In genomic region chr11:54102706-54103449, GRCm38 (mm10) we compare ENCODE assay signal across 15 mouse cellular contexts. TPM values are rescaled to one million over a fixed set of nuclear protein-coding genes. Genes with fewer than 3 reads are reported as not detected.
DNase-seq lines count a peak whose midpoint lies in the region; ATAC-seq and TF ChIP-seq lines count a peak whose summit lies in the region.
"Had no signal": no experiment of that assay in that cellular context is flagged by ENCODE, and none has a peak within 500 bp of the region (broad histone marks: within the 10 kb centered on the region; RNA-seq: fewer than 3 reads in every experiment).

No protein-coding gene starts in this region.

- peaks cover 13 to 22% of the 10 kb centered on the region in 2 experiments for H3K4me1 ChIP-seq in MEL (ENCODE audit: control insufficient read depth in 1 of 2, insufficient read depth in 2 of 2, low read length in 2 of 2)
- peaks cover 54% of the 10 kb centered on the region for H3K4me1 ChIP-seq in heart, embryonic 13.5 days
- H3K4me1 ChIP-seq in limb, embryonic 14.5 days (ENCODE audit: control insufficient read depth, insufficient read depth, low read length): peaks cover 36% of the 10 kb centered on the region

- no peak for ATAC-seq in heart, embryonic 13.5 days (ENCODE audit: extremely low read depth, insufficient number of reproducible peaks, low FRiP score, low TSS enrichment)
- no peak for ATAC-seq in limb, embryonic 14.5 days (ENCODE audit: low FRiP score, low read depth)
- ATAC-seq: intestine, embryonic 16.5 days had no signal

- no peaks in the 10 kb centered on the region for H3K9me3 ChIP-seq in MEL (replicated peaks; ENCODE audit: insufficient read depth, low read length)
- no peaks in the 10 kb centered on the region for H3K9me3 ChIP-seq in heart, embryonic 13.5 days
- H3K9me3 ChIP-seq in limb, embryonic 14.5 days (ENCODE audit: control insufficient read depth, low read length): no peaks in the 10 kb centered on the region
- H3K9me3 ChIP-seq: megakaryocyte, embryonic 14.5 days had no signal

- H3K36me3 ChIP-seq in MEL (ENCODE audit: control insufficient read depth in 1 of 2, insufficient read depth in 2 of 2, low read length in 2 of 2): peaks cover 0 to 14% of the 10 kb centered on the region in 2 experiments; a peak in 3 of 4 replicates
- H3K36me3 ChIP-seq in heart, embryonic 13.5 days: peaks cover 10% of the 10 kb centered on the region; the same call in 1 of the 2 replicates
- H3K36me3 ChIP-seq in limb, embryonic 14.5 days (ENCODE audit: control insufficient read depth, insufficient read depth, low read length): peaks cover 6% of the 10 kb centered on the region; the same call in 1 of the 2 replicates

- TF ChIP-seq RAD21 in MEL (IDR thresholded peaks at IDR 0.05; ENCODE audit: low read depth, low read length): no peak

- TF ChIP-seq POLR2A in MEL (IDR thresholded peaks at IDR 0.05; ENCODE audit: control insufficient read depth in 1 of 2, insufficient read depth in 1 of 2, low read depth in 1 of 2, low read length in 2 of 2, poor library complexity in 1 of 2): no peak
- TF ChIP-seq POLR2A in limb, embryonic 14.5 days (IDR thresholded peaks at IDR 0.05; ENCODE audit: borderline replicate concordance, extremely low read depth, insufficient read depth, insufficient read length): no peak

- no peaks in the 10 kb centered on the region for H3K79me2 ChIP-seq in MEL (ENCODE audit: control insufficient read depth, insufficient read depth, low read length, poor library complexity)

- H3K9ac ChIP-seq in MEL (ENCODE audit: control insufficient read depth, low read depth, low read length, poor library complexity, severe bottlenecking): no peak overlapping the region
- H3K9ac ChIP-seq in heart, embryonic 13.5 days: peak overlapping the region; percentile 63
- no peak overlapping the region for H3K9ac ChIP-seq in limb, embryonic 14.5 days (ENCODE audit: low read depth, low read length, severe bottlenecking)
- H3K9ac ChIP-seq: lung, embryonic 14.5 days had no signal

- H3K4me3 ChIP-seq in MEL (ENCODE audit: control insufficient read depth in 1 of 2, insufficient read depth in 1 of 2, low read depth in 2 of 2, low read length in 2 of 2): peak overlapping the region in 1 of 2 experiments; percentile 8; a peak in 1 of 4 replicates
- H3K4me3 ChIP-seq in heart, embryonic 13.5 days: peak overlapping the region; percentile 81
- no peak overlapping the region for H3K4me3 ChIP-seq in limb, embryonic 14.5 days (replicated peaks; ENCODE audit: low read length)
- H3K4me3 ChIP-seq: megakaryocyte, embryonic 14.5 days had no signal

- no peak overlapping the region for H3K27ac ChIP-seq in MEL (ENCODE audit: control insufficient read depth, low read depth, low read length)
- H3K27ac ChIP-seq in heart, embryonic 13.5 days (replicated peaks): peak overlapping the region; percentile 61
- no peak overlapping the region for H3K27ac ChIP-seq in limb, embryonic 14.5 days (replicated peaks; ENCODE audit: low read depth, low read length)

- 0 out of 4 replicates have a peak, but pooled peaks cover 0 to 2% of the 10 kb centered on the region in 2 experiments for H3K27me3 ChIP-seq in MEL (ENCODE audit: control insufficient read depth in 1 of 2, insufficient read depth in 2 of 2, low read length in 2 of 2)
- H3K27me3 ChIP-seq in heart, embryonic 13.5 days (replicated peaks): peaks cover 14% of the 10 kb centered on the region; the same call in 1 of the 2 replicates
- no peaks in the 10 kb centered on the region for H3K27me3 ChIP-seq in limb, embryonic 14.5 days (ENCODE audit: control insufficient read depth, insufficient read depth, low read length)

- peak in 1 of 2 experiments; percentile 25; a peak in 1 of 4 replicates for TF ChIP-seq EP300 in MEL (IDR thresholded peaks at IDR 0.05; ENCODE audit: low read depth in 1 of 2, low read length in 2 of 2)

- no peak for TF ChIP-seq CTCF in MEL (IDR thresholded peaks at IDR 0.05 in 2 of 3, conservative IDR thresholded peaks at IDR 0.05 in 1 of 3; ENCODE audit: control insufficient read depth in 1 of 3, insufficient read depth in 1 of 3, low read depth in 2 of 3, low read length in 3 of 3, poor library complexity in 1 of 3, severe bottlenecking in 1 of 3)

- WGBS in heart, embryonic 13.5 days: 40% methylated on average over 10 of the region's 10 CpGs
- 44% methylated on average over 10 of the region's 10 CpGs for WGBS in limb, embryonic 14.5 days

- peak overlapping the region; percentile 97 for H3K4me2 ChIP-seq in heart, embryonic 13.5 days
- peak overlapping the region; percentile 10; the same call in 1 of the 2 replicates for H3K4me2 ChIP-seq in limb, embryonic 14.5 days (replicated peaks; ENCODE audit: low read depth, low read length, severe bottlenecking)
- H3K4me2 ChIP-seq: lung, embryonic 14.5 days had no signal

- peak; percentile 94 for DNase-seq in heart, adult 11 months
- DNase-seq in heart, adult 8-10 months (ENCODE audit: low spot score): no peak
- DNase-seq in MEL (ENCODE audit: low read depth, low spot score) (peak; percentile 67), adipocyte (ENCODE audit: low spot score) (no peak)
- no peak for DNase-seq in limb, embryonic 14.5 days (ENCODE audit: low spot score)
- DNase-seq in layer of hippocampus, adult 9-10 months (ENCODE audit: low spot score): no peak
- no peak for DNase-seq in adrenal gland, postnatal 10 days
- DNase-seq: cerebellum, adult 11 months; kidney, postnatal 4 days; lung, embryonic 14.5 days; spleen, adult 18-20 months; thymus, adult 2 months had no signal

TF ChIP-seq in MEL, 35 proteins besides CTCF, POLR2A, EP300 and RAD21:
- 0 out of 2 replicates have a peak, but pooled peaks have one; percentile 18 for TF ChIP-seq TCF12 (IDR thresholded peaks at IDR 0.05; ENCODE audit: low read depth, low read length)
- peak; percentile 68; the same call in 1 of the 2 replicates for TF ChIP-seq MXI1 (IDR thresholded peaks at IDR 0.05; ENCODE audit: low read depth, low read length)
- TF ChIP-seq MEF2A (IDR thresholded peaks at IDR 0.05; ENCODE audit: extremely low read depth, insufficient replicate concordance, low read depth, low read length, poor library complexity, severe bottlenecking): no peak
- TF ChIP-seq NELFE (IDR thresholded peaks at IDR 0.05; ENCODE audit: low read depth, low read length): no peak
- TF ChIP-seq CHD2 (IDR thresholded peaks at IDR 0.05; ENCODE audit: low read length): no peak
- peak; percentile 54 for TF ChIP-seq ETS1 (IDR thresholded peaks at IDR 0.05; ENCODE audit: low read depth, low read length)
- 0 out of 2 replicates have a peak, but pooled peaks have one; percentile 41 for TF ChIP-seq MAX (IDR thresholded peaks at IDR 0.05; ENCODE audit: low read length)
- TF ChIP-seq MYC (IDR thresholded peaks at IDR 0.05; ENCODE audit: low read depth, low read length): peak; percentile 39; the same call in 1 of the 2 replicates
- 0 out of 2 replicates have a peak, but pooled peaks have one; percentile 39 for TF ChIP-seq UBTF (IDR thresholded peaks at IDR 0.05; ENCODE audit: borderline replicate concordance, insufficient read depth, low read depth, low read length)
- TF ChIP-seq USF2 (IDR thresholded peaks at IDR 0.05; ENCODE audit: borderline replicate concordance in 1 of 2, insufficient read depth in 1 of 2, low read depth in 1 of 2, low read length in 2 of 2): no peak
- peak; percentile 62; the same call in 1 of the 2 replicates for TF ChIP-seq SIN3A (IDR thresholded peaks at IDR 0.05; ENCODE audit: low read length)
- TF ChIP-seq TBP (IDR thresholded peaks at IDR 0.05; ENCODE audit: low read depth, low read length): 0 out of 2 replicates have a peak, but pooled peaks have one; percentile 29
- no peak for TF ChIP-seq USF1 (IDR thresholded peaks at IDR 0.05; ENCODE audit: low read depth, low read length)
- TF ChIP-seq KAT2A (conservative IDR thresholded peaks at IDR 0.05; ENCODE audit: low read depth, low read length): no peak
- 0 out of 2 replicates have a peak, but pooled peaks have one; percentile 35 for TF ChIP-seq GATA1 (IDR thresholded peaks at IDR 0.05; ENCODE audit: low read depth, low read length)
- 0 out of 2 replicates have a peak, but pooled peaks have one; percentile 6 for TF ChIP-seq ZKSCAN1 (IDR thresholded peaks at IDR 0.05; ENCODE audit: low read depth, low read length)
- no peak for TF ChIP-seq BHLHE40 (IDR thresholded peaks at IDR 0.05; ENCODE audit: borderline replicate concordance, low read depth, low read length)
- TF ChIP-seq CHD1 (IDR thresholded peaks at IDR 0.05; ENCODE audit: low read depth, low read length): no peak
- TF ChIP-seq ZC3H11A (IDR thresholded peaks at IDR 0.05; ENCODE audit: low read depth, low read length): no peak
- TF ChIP-seq HCFC1 (IDR thresholded peaks at IDR 0.05; ENCODE audit: low read depth, low read length): no peak
- TF ChIP-seq MYB (IDR thresholded peaks at IDR 0.05; ENCODE audit: low read depth, low read length): no peak

RNA-seq across cellular contexts. Expression of gene P4ha2, which starts 3.0 kb away (rescaled TPM):
- total RNA-seq in heart, adult 8-10 months (2022): 10 to 100 TPM; 57.4 to 71.1 (median 64.1) TPM
- total RNA-seq in MEL (2012; rRNA removed): 18.6 and 32.0 TPM in 2 replicates
- polyA plus RNA-seq in MEL (2012; ENCODE audit: insufficient read depth in 1 of 2, insufficient read length in 2 of 2, low read depth in 1 of 2, low replicate concordance in 2 of 2, missing spikeins in 1 of 2): 10 to 100 TPM in 1 of 2 experiments, not detected in 1; 57.8 TPM
- polyA plus RNA-seq in heart, embryonic 13.5 days (2015; fragmentation: Nextera tagmentation; extraction: Ambion mirVana): 44.7 and 51.5 TPM in 2 replicates
- polyA plus RNA-seq in limb, embryonic 14.5 days (2012; rRNA removed): 106 TPM in 2 replicates
- polyA plus RNA-seq in limb, embryonic 14.5 days (2014; fragmentation: Nextera tagmentation; extraction: Ambion mirVana): 83.3 and 94.1 TPM in 2 replicates
- 10 to 100 TPM; 18.6 to 20.1 TPM for total RNA-seq in adrenal gland, postnatal 10 days (2021)

RNA-seq across cellular contexts. Expression of gene Pdlim4, which starts 34.1 kb away (rescaled TPM):
- total RNA-seq in heart, adult 8-10 months (2022): 10 to 100 TPM; 29.1 to 39.9 (median 35.2) TPM
- 0.13 TPM in 1 of 2 replicates, not detected in the other for total RNA-seq in MEL (2012; rRNA removed)
- under 1 TPM in 1 of 2 experiments, not detected in 1; 0.70 TPM for polyA plus RNA-seq in MEL (2012; ENCODE audit: insufficient read depth in 1 of 2, insufficient read length in 2 of 2, low read depth in 1 of 2, low replicate concordance in 2 of 2, missing spikeins in 1 of 2)
- polyA plus RNA-seq in heart, embryonic 13.5 days (2015; fragmentation: Nextera tagmentation; extraction: Ambion mirVana): 9.5 and 9.7 TPM in 2 replicates
- polyA plus RNA-seq in limb, embryonic 14.5 days (2012; rRNA removed): 115 and 157 TPM in 2 replicates
- polyA plus RNA-seq in limb, embryonic 14.5 days (2014; fragmentation: Nextera tagmentation; extraction: Ambion mirVana): 129 and 141 TPM in 2 replicates
- total RNA-seq in adrenal gland, postnatal 10 days (2021): 10 to 100 TPM; 14.3 to 23.9 TPM

Comparison
In these comparisons a context has a peak if more than half of its experiments do, and no peak if none do; other contexts are left out.
1. DNase-seq: peak in heart, adult 11 months (single experiment) and MEL (single experiment); none in heart, adult 8-10 months (single experiment), limb, embryonic 14.5 days (single experiment), layer of hippocampus, adult 9-10 months (single experiment), adrenal gland, postnatal 10 days (single experiment) and adipocyte (single experiment).
2. RNA of gene Pdlim4, which starts 34.1 kb away (total RNA-seq): 29.1 to 39.9 TPM in heart, adult 8-10 months and 14.3 to 23.9 TPM in adrenal gland, postnatal 10 days; 0.13 TPM in MEL; every median in the first group is over 10 times any median in the second.